Mouse (Mus musculus) stomach, postnatal 0 days (tissue): ENCODE results near the gene Rnf167.

Experiments used
- CTCF ChIP-seq: IDR thresholded peaks from 2 replicates; pipeline ENCODE4 v1.5.1; 2016; ENCODE audit warnings: antibody characterized with exemption, low read depth, mild to moderate bottlenecking, moderate library complexity
- EP300 ChIP-seq: optimal IDR thresholded peaks from 2 replicates; pipeline ENCODE3; 2016; ENCODE audit warnings: antibody characterized with exemption

GRCm38 (mm10) chr11:70654198-70654922, 7.3 kb downstream of the Rnf167 start, which contains the start of gene Pfn1:
- no peak; the same call in 1 of the 2 replicates for TF ChIP-seq CTCF
- TF ChIP-seq EP300, result no peak
